Mouse (Mus musculus): ENCODE measurements around the gene Dynlrb1.

Dynlrb1 gene

DNA sequence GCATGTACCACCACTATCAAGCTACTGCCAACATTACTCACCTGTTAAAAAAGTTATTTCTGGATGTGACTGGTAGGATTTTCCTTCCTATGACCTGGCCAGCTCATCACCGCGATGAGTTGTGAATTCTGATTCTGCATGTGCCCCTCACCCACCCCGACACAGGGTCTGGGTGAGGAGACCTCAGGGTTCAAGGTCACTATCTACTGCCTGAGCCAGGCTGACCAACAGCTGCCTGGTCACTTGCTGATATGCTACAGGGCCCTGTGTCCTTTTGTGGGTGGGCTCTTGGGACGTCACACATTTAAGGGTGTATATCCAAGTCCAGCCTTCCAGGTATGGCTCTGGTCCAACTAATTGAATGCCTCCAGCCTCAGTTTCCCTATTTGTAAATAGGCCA lies 42.8 kb downstream of the Dynlrb1 start:
- in situ Hi-C loops (cut with MboI, MseI) = no loop called here

DNA sequence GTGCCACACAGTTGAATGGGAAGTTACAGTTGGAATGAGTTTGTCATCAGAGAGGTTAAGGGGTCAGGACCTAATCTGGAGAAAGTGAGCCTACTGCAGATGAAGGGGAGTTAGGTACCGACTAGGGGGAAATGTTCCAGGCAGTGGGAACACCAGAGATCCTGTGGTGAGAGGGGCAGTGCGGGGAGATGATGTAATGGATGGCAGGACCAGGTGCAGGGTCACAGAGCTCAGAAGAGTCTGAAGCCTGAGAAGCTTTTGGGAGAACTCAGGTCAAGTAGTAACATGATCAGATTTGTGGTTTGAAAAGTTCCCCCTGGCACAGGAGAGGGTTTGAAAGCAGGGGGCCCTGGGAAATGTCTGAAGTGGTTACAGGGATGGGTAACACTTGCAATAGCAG lies 43.8 kb downstream of the Dynlrb1 start:
- in situ Hi-C loops (cut with MboI, MseI) = no loop called here

DNA sequence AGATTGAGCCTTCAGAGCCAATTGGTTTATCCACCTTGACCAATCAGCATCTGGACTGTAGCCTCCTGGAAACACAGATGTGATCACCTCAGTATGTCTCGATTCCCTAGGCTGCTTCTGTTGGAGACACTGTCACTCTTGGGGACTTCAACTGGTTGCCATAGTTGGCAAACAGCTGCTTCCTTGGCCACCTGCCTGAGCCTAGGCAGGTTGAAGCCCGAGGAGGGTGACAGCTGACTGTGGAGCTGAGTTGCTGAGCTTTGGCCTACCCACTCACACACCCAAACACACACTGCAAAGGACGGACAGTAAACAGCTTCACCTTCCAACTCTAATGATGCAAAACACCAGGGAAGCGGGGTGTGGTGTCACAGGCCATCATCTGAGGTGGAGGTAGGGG lies 47.5 kb downstream of the Dynlrb1 start:
- in situ Hi-C loops (cut with MboI, MseI) = no loop called here

DNA sequence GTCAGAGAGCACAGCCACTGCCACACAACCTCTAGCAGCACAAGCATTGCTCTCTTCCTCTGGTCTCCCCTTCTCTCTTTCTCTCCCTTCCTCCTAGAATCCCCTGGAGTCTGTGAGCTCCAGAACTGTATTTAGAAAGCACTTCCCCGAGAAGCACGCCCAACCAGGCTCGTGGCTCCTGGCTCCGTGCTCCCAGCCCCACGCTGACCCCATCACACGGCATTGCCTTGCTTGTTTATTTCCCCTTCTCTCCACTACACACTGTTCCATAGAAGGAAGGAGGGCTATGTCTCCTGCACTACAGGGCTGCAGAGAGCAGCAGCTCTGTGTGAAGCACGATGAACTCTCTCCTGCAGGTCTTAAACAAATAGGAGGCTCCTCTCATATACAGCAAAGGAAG lies 48.3 kb downstream of the Dynlrb1 start:
- in situ Hi-C loops (cut with MboI, MseI) = no loop called here

DNA sequence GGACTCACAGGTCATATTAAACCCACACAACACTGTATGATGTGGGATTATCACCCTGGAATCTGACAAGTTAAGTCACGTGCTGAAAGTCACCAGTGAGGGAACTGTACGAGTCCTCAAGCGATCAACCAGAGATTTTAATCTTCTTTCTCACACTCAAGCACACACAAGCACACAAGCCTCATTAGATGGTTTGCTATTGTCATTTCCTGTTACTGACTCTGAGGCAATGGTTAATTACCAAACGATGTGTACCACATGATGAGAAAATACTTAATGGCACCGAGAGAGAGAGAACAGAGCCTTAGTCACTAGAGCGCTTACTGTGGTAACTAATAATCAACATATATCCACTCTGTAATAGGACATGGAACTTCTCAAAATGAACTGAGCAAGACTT lies 49.4 kb downstream of the Dynlrb1 start:
- in situ Hi-C loops (cut with MboI, MseI) = no loop called here

DNA sequence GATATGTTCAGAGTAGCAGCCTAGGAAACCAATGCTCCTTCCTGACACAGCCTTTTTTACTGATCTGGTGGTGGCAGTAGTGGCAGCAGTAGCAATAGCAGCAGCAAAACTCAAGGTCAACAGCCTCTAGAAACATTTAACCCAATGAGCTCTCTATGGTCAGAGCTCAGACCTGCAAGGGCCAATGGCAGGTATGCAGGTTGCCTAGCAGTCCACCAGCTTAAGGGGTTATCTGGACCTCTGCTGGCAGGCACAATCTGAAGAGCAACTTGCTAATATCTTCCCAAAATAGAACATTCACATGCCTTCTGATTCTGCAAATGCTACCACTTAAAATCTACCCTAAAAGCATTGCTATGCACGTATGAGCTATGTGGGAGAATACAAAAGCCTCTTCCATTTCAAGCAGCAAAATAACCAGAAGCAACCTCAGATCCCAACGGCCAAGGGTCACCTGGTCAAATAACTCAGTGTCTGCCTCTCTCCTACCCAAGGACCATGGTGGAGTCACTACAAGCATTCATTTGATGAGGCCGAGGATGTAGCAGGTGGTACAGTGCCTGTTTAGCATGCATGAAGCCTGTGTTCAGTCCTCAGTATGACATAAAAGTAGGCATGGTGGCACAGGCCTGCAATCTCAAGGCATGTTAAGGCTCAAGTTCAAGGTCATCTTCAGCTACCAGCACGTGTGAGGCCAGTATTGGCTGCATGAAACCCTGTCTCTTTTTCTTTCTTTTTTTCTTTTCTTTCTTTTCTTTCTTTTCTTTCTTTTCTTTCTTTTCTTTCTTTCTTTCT lies 51.3 kb downstream of the Dynlrb1 start:
- in situ Hi-C loops (cut with MboI, MseI) = no loop called here

GRCm38 (mm10) chr2:155290066-155290465 lies 53.7 kb downstream of the Dynlrb1 start:
- in situ Hi-C loops (cut with MboI, MseI) = no loop called here

- in situ Hi-C loops (cut with MboI, MseI) = no loop called here
Observed at GRCm38 (mm10) chr2:155293382-155293781, 57.0 kb downstream of the Dynlrb1 start.

DNA sequence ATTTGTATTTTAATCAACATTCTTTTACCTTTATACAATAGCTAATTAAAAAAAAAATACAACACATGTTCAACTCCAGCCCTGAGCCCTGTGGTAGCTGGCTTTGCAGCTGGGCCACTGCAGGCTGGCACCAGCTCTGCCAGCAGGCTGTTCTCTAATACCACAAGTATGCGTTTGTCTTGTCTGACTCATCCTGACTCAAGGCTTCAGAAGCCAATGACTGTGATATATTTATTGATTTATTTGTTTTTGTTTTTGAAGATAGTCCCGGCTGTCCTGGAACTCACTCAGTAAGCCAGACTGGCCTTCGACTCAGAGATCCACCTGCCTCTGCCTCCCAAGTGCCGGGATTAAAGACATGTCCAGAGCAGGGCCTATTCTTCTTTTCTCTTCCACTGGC lies 57.6 kb downstream of the Dynlrb1 start:
- in situ Hi-C loops (cut with MboI, MseI) = no loop called here

DNA sequence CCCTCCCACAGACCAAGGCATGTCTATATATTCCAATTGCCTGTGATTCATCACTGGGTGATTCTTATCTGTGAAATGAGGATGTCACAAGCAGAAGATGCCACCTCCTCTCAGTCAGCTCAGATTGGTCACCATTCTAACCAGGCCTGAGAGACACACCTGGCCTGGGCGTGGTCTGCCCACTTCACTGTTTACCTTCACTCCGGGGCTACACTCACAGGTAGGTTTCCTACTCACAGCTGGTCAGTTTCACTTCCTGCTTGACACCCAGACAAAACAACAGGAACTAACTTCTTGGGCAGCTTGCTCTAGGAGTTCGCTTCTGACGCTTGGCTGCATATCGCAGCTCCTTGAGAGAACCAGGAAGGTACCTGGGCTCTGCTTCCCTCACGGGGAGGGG lies 59.1 kb downstream of the Dynlrb1 start:
- in situ Hi-C loops (cut with MboI, MseI) = no loop called here

- in situ Hi-C loops (cut with MboI, MseI) = no loop called here
Observed at GRCm38 (mm10) chr2:155299563-155299962, 63.2 kb downstream of the Dynlrb1 start.
